Comparison of ENCODE assay signal across 14 mouse cellular contexts in the genomic region with DNA sequence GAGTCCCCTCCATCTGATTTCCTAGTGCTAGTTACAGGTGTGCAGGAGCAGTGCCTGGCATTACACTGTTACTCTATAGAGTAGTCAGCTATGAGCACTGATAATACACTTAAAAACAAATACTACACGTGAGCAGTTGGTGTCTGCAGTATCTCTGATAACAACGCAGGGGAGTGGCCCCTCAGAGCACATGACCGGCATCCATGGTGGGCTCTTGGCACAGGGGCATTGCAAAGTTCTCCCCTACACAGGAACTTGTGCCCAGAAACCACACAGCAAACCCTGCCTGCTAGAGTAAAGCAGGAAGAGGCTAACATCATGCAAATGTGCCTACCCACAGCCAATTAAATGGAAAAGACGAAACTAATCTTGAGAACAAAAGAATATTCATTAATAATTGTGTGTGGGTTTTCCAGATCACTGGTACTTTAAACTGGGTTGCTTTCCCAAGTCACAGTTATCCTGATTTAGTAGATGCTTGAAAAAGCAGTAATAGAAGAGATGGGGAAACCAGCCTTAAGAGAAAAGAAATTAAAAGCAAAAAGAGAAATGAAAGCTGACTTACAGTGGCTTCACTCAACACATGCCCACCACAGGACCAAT.
DNase-seq lines count a peak whose midpoint lies in the region; ATAC-seq and TF ChIP-seq lines count a peak whose summit lies in the region.
"Had no signal": no experiment of that assay in that cellular context is flagged by ENCODE, and none has a peak within 500 bp of the region (broad histone marks: within the 10 kb centered on the region; RNA-seq: fewer than 3 reads in every experiment).

No protein-coding gene starts in this region.

- TF ChIP-seq EP300 in lung, postnatal 0 days (IDR thresholded peaks at IDR 0.05) = no peak

- no peak overlapping the region for H3K27ac ChIP-seq in lung, postnatal 0 days (ENCODE audit: low read length)
- H3K27ac ChIP-seq: limb, embryonic 15.5 days had no signal

- H3K9ac ChIP-seq in lung, postnatal 0 days (replicated peaks; ENCODE audit: low read depth) = no peak overlapping the region
- H3K9ac ChIP-seq: limb, embryonic 15.5 days had no signal

- 64% methylated on average over 4 of the region's 4 CpGs for WGBS in lung, postnatal 0 days

- ATAC-seq in lung, postnatal 0 days = no peak
- ATAC-seq: intestine, postnatal 0 days had no signal

- H3K27me3 ChIP-seq in megakaryocyte, embryonic 14.5 days (replicated peaks) = no peaks in the 10 kb centered on the region
- no peaks in the 10 kb centered on the region for H3K27me3 ChIP-seq in lung, postnatal 0 days (replicated peaks; ENCODE audit: insufficient read depth, low read length)
- H3K27me3 ChIP-seq: limb, embryonic 15.5 days had no signal

- no peak for TF ChIP-seq CTCF in lung, postnatal 0 days (IDR thresholded peaks at IDR 0.05)

- H3K4me3 ChIP-seq in megakaryocyte, embryonic 14.5 days (replicated peaks) = peak overlapping the region; percentile 11
- H3K4me3 ChIP-seq in lung, postnatal 0 days (ENCODE audit: low read depth, low read length) = no peak overlapping the region
- H3K4me3 ChIP-seq: erythroblast, embryonic 14.5 days; limb, embryonic 15.5 days had no signal

- no peaks in the 10 kb centered on the region for H3K9me3 ChIP-seq in megakaryocyte, embryonic 14.5 days
- no peaks in the 10 kb centered on the region for H3K9me3 ChIP-seq in lung, postnatal 0 days (ENCODE audit: low read length)
- H3K9me3 ChIP-seq: limb, embryonic 15.5 days had no signal

- peak; percentile 21 for DNase-seq in thymus, postnatal 14 days
- DNase-seq in thymus, postnatal 10 days (ENCODE audit: low spot score in 2 of 2) = no peak
- DNase-seq in induced T-regulatory cell, adult 2 months (ENCODE audit: low read depth) = peak; percentile 62
- DNase-seq in lung, postnatal 0 days (ENCODE audit: low spot score) = no peak
- DNase-seq in embryo, embryonic 11 days = no peak
- no peak for DNase-seq in cerebellum, postnatal 36 days
- DNase-seq: cerebellum, adult 11 months; heart, adult 18-20 months; kidney, postnatal 4 days; lung, postnatal 4 days had no signal

- peaks cover 13% of the 10 kb centered on the region for H3K36me3 ChIP-seq in megakaryocyte, embryonic 14.5 days (replicated peaks; ENCODE audit: low read length)
- no peaks in the 10 kb centered on the region for H3K36me3 ChIP-seq in lung, postnatal 0 days (ENCODE audit: insufficient read depth, low read length)
- H3K36me3 ChIP-seq: limb, embryonic 15.5 days had no signal

- no peak overlapping the region for H3K4me2 ChIP-seq in lung, postnatal 0 days (replicated peaks; ENCODE audit: low read depth, low read length)
- H3K4me2 ChIP-seq: limb, embryonic 15.5 days had no signal

- peaks cover 81% of the 10 kb centered on the region for H3K4me1 ChIP-seq in megakaryocyte, embryonic 14.5 days
- H3K4me1 ChIP-seq in lung, postnatal 0 days (ENCODE audit: insufficient read depth, low read depth, low read length) = peaks cover 60% of the 10 kb centered on the region

Comparison
In these comparisons a context has a peak if more than half of its experiments do, and no peak if none do; other contexts are left out.
1. DNase-seq: peak in thymus, postnatal 14 days (single experiment) and induced T-regulatory cell, adult 2 months (single experiment); none in thymus, postnatal 10 days (0 of 2), lung, postnatal 0 days (single experiment), embryo, embryonic 11 days (single experiment) and cerebellum, postnatal 36 days (0 of 2).